Mouse (Mus musculus): ENCODE data around the gene Dnaic1.

Dnaic1 gene

GRCm38 (mm10) chr4:41569411-41569885, at the start of gene Dnaic1, which contains the start of gene Fam219a:
Dnaic1 (plus strand) TSS chr4:41569775.
Fam219a (minus strand) TSS chr4:41569538.
- peak; percentile 86 to 92 for DNase-seq (ENCODE audit: low spot score in 2 of 2)

- no peak for DNase-seq (ENCODE audit: low spot score in 2 of 2)
Observed at GRCm38 (mm10) chr4:41520641-41521040, 48.9 kb upstream of the Dnaic1 start.

- no peak for DNase-seq (ENCODE audit: low spot score in 2 of 2)
Observed at GRCm38 (mm10) chr4:41522136-41522535, 47.4 kb upstream of the Dnaic1 start.

- no peak for DNase-seq (ENCODE audit: low spot score in 2 of 2)
Observed at GRCm38 (mm10) chr4:41522788-41523187, 46.8 kb upstream of the Dnaic1 start.

GRCm38 (mm10) chr4:41523839-41524238, 45.7 kb upstream of the Dnaic1 start:
- DNase-seq (ENCODE audit: low spot score in 2 of 2): no peak

- no peak for DNase-seq (ENCODE audit: low spot score in 2 of 2)
Observed at GRCm38 (mm10) chr4:41524829-41525228, 44.7 kb upstream of the Dnaic1 start.

GRCm38 (mm10) chr4:41526553-41526952, 43.0 kb upstream of the Dnaic1 start:
- no peak for DNase-seq (ENCODE audit: low spot score in 2 of 2)

- no peak for DNase-seq (ENCODE audit: low spot score in 2 of 2)
Observed at GRCm38 (mm10) chr4:41527076-41527475, 42.5 kb upstream of the Dnaic1 start.

- DNase-seq (ENCODE audit: low spot score in 2 of 2): no peak
Observed at GRCm38 (mm10) chr4:41527996-41528395, 41.6 kb upstream of the Dnaic1 start.

- no peak for DNase-seq (ENCODE audit: low spot score in 2 of 2)
Observed at GRCm38 (mm10) chr4:41532420-41532819, 37.2 kb upstream of the Dnaic1 start.

GRCm38 (mm10) chr4:41534866-41535265, 34.7 kb upstream of the Dnaic1 start:
- no peak for DNase-seq (ENCODE audit: low spot score in 2 of 2)

GRCm38 (mm10) chr4:41542136-41542535, 27.4 kb upstream of the Dnaic1 start:
- DNase-seq (ENCODE audit: low spot score in 2 of 2): no peak

GRCm38 (mm10) chr4:41545985-41546384, 23.6 kb upstream of the Dnaic1 start:
- no peak for DNase-seq (ENCODE audit: low spot score in 2 of 2)

GRCm38 (mm10) chr4:41547086-41547485, 22.5 kb upstream of the Dnaic1 start:
- DNase-seq (ENCODE audit: low spot score in 2 of 2): no peak

GRCm38 (mm10) chr4:41552529-41552928, 17.0 kb upstream of the Dnaic1 start:
- DNase-seq (ENCODE audit: low spot score in 2 of 2): peak; percentile 37 to 62

GRCm38 (mm10) chr4:41553116-41553515, 16.5 kb upstream of the Dnaic1 start:
- DNase-seq (ENCODE audit: low spot score in 2 of 2): no peak

GRCm38 (mm10) chr4:41554994-41555663, 14.4 kb upstream of the Dnaic1 start:
- no peak for DNase-seq (ENCODE audit: low spot score in 2 of 2)

- no peak for DNase-seq (ENCODE audit: low spot score in 2 of 2)
Observed at GRCm38 (mm10) chr4:41556311-41556953, 13.1 kb upstream of the Dnaic1 start.

- no peak for DNase-seq (ENCODE audit: low spot score in 2 of 2)
Observed at GRCm38 (mm10) chr4:41557092-41557491, 12.5 kb upstream of the Dnaic1 start.

GRCm38 (mm10) chr4:41563297-41563696, 6.3 kb upstream of the Dnaic1 start:
- DNase-seq (ENCODE audit: low spot score in 2 of 2): no peak

- no peak for DNase-seq (ENCODE audit: low spot score in 2 of 2)
Observed at GRCm38 (mm10) chr4:41566123-41566522, 3.5 kb upstream of the Dnaic1 start.

- DNase-seq (ENCODE audit: low spot score in 2 of 2): no peak
Observed at GRCm38 (mm10) chr4:41568239-41568638, 1.3 kb upstream of the Dnaic1 start.

- DNase-seq (ENCODE audit: low spot score in 2 of 2): no peak
Observed at GRCm38 (mm10) chr4:41568682-41569410, 729 bp upstream of the Dnaic1 start.

All from spleen, postnatal 14 days (tissue).